Mouse (Mus musculus) cerebral cortex, adult 2 months (tissue): Measurements from ENCODE around the gene Kcng3.

Source experiments
- WGBS: fragments of 180-500 bp; shearing (Covaris S2); methylation state at CpG from one replicate; pipeline ENCODE4 v1.1.7; 2018; 5-methylcytosine and 5-hydroxymethylcytosine counted together

Kcng3 gene

DNA sequence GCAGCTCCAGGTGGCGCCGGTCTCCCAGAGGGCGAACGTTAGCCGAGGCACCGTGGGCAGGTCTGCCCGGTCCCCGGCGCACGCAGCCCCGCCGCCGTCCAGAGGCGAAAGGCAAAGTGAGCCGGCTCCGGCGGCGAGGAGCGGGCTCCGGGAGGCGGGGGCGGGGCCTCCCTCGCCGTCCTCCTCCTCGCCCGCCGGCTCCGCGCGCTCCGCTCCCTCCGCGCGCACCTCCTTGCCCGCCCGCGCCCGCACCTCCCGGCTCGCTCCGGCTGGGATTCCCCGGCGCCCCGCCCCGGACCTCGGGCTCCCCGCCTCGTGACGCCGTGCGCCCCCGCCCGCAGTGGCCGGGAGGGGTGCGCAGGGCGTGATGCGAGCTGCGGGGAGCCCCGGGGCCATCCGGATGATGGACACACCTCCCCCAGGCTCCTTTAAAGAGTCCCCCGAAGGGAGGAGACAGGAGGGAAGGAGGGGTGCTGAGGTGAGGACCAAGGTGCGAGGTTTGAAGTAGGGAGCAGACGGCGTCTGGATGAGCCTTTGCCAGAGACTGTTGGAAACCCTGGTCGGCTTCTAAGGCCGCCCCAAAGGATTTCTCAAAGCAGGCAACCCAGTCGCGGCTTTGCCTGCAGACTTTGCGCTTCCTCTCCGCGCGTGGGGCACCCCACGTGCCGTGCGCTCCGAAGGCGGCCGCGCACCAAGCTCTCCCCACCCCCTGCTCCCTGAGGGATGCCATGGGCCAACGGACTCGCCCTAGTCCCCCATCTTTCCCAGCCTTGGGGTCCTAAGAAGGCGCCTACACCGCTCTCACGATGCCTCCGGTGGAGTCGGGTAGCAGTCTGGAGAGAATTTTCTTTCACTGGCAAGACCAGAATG, at the start of gene Kcng3:
Gene Kcng3, minus strand, starts transcription at position 113 of the 870 bp plus-strand sequence.
- 1% methylated on average over 59 of the region's 86 CpGs for WGBS

GRCm38 (mm10) chr17:83677370-83677769, 45.7 kb upstream of the Kcng3 start:
- WGBS, result 83% methylated on average over 1 of the region's 1 CpGs

DNA sequence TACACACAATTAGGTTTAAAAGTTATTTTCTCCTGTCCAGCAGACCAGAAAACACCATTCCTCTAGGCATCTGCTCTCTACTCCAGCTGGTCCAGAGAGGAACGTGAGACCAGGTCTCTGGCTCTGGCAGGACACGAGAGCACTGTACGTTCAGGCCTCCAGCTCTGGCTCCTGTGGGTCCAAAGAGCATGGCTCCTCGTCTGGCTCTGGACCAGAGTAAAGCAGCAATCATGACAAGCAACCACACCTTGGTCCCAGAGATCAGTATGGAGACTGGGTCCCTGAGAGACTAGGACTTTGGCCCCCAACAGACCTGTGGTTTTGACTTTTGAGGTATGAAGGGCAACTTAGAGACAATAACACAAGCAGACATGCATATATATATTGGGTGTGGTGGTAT, 41.0 kb upstream of the Kcng3 start:
- 91% methylated on average over 4 of the region's 4 CpGs for WGBS

DNA sequence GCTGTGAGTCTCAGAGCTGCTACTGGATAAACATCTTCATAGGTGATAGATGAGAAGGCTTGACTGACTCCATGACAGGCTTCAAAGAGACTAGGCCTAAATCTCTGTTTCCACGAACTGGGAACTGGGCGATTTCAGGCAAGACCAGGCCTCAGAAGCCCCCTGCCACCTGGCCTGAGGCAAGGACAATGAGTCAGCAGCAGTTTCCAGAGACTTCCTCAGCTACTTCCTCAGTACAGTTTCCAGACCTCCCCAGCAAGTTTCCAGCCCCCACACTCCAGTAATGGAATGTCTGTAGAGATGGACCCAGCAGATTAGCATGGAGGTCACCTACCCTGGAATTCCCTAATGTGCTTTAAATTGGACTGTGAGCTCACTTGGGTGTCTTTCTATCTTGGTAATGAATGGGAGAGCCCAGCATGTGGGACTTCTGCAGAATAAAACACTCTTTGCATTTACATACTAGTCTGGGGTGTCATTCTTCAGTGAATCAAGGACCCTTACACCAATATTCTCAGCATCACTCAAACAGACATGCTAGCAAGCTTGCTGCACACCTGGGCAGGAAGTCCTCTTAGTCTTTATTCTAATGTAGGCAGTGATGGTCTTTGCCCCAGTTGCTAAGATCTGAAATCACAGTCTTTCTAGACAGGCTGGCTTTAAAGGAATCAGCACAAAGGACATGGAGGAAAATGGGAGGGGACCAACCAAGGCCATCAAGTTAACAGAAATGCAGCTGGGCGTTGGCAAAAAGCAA, 36.4 kb upstream of the Kcng3 start:
- 89% methylated on average over 3 of the region's 3 CpGs for WGBS

DNA sequence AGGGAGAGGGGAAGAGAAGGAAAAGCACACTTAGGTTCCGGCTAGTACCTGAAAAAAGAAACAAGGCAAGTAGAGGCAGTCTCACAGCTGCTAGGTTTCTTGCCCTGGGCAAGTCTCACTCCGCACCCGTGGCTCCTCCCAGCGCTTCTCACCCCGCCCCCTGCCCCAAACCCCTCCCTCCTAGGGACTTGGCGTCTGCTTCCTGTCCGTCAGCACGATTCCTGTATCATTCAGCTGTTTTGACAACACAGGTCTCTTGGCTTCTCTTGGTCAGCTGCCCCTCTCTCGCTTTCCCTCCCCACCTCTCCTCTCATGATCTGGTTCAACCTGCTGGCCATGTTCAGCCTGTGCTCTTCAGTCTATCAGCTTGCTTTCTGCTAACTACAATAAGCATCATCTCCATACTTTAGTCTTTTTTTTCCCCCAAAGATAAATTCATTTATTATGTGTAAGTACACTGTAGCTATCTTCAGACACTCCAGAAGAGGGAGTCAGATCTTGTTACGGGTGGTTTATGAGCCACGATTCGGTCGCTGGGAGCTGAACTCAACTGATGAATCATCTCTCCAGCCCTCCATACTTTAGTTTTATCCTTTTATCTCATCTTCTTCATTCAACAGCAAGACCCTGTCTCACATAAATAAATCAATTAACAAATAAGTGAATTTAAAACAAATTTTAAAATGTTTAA, 35.0 kb upstream of the Kcng3 start:
- 80% methylated on average over 13 of the region's 13 CpGs for WGBS

DNA sequence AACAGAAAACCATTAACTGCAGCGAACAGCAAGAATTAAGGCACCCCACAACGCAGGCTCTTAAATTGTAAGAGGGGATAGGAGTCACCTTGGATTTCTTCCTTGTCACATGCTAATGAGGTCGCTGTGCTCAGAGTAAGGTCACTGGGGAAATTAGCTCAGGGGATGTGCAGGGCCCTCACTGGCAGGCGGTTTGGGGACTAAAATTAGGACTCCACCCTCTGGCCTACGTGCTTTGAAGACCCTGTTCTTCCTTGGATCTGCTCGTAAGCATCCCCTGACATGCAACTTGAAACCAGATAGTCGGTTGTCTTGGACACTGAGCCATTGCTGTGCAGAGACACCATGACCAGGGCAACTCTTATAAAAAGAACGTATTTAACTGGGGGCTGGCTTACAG, 33.1 kb upstream of the Kcng3 start:
- WGBS, result 77% methylated on average over 8 of the region's 8 CpGs

GRCm38 (mm10) chr17:83658943-83659342, 27.2 kb upstream of the Kcng3 start:
- 86% methylated on average over 1 of the region's 1 CpGs for WGBS

DNA sequence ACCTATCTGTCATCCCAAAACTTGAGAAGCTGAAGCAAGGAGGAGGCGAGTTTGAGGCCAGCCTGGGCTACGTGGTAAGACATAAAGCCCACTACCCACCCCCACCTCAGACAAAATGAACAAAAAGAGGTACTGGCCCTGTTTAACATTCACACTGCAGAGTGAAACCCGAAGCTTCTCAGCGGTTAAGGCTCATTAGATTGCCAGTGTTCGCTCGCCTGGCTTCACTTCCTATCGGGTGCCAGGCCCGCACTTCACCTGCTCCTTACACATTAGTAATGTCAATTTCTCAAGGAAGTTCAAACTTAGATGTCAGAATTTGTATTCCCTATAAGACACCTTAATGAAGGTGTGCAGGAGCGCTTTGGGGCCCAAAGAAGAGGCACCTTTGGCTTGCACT, 25.7 kb upstream of the Kcng3 start:
- WGBS, result 92% methylated on average over 9 of the region's 9 CpGs

GRCm38 (mm10) chr17:83655732-83656131, 24.0 kb upstream of the Kcng3 start:
- 86% methylated on average over 3 of the region's 3 CpGs for WGBS

DNA sequence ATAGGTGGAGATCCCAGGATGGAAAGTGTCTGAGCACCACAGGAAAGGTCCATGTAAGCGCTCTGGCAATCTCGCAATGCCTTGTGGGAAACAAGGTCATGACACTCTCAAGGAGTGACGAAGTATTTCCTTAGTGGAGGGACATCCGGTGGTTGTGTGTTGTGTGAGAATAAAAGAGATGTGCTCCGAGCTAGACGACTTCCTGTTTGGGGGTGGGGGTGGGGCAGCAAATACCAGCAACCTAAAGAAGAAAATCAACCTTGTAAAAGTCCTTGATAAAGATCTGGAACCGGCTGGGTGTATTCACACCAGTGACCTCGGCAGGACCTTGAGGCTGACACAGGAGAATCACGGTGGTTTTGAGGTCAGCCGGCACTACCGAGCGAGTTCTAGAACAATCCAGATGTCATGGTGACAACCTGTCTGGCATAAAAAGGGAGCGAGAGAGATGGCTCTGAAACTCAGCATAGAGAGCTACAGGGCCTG, 23.0 kb upstream of the Kcng3 start:
- WGBS, result 87% methylated on average over 13 of the region's 13 CpGs

GRCm38 (mm10) chr17:83653635-83654034, 21.9 kb upstream of the Kcng3 start:
- WGBS, result 89% methylated on average over 3 of the region's 3 CpGs

- WGBS, result 88% methylated on average over 7 of the region's 7 CpGs
Observed at GRCm38 (mm10) chr17:83650932-83651682, 19.4 kb upstream of the Kcng3 start.

DNA sequence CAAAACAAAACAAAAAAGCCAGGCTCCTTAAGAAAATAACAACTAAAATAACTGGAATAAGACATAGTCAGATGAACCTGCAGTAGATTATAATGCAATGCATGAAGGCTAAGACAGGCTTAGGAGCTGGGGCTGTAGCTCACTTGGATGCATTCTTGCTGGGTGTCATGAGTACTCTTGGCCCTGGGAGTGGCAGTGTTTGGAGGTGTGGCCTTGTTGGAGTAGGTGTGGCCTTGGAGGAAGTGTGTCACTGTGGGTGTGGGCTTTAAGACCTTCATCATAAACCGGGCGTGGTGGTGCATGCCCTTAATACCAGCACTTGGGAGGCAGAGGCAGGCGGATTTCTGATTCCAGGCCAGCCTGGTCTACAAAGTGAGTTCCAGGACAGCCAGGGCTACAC, 18.3 kb upstream of the Kcng3 start:
- 92% methylated on average over 3 of the region's 3 CpGs for WGBS

DNA sequence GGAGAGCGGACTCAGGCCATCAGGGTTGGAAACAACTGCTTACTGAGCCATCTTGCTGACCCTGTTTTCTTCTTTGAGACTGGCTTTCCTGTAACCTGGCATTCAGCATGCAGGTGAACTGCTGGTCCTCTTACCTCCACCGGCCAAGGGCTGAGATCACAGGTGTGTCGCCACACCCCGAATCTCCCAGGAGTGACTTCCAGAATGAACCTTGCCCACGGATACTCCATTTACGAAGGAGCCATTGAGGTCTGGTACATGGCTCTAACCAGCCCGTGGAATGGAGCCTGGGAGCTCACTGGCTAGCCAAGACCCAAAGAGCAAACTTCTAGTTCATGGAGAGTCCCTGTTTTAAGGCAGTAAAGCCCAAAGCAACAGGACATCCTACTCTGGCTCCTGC, 15.7 kb upstream of the Kcng3 start:
- WGBS, result 98% methylated on average over 7 of the region's 7 CpGs

DNA sequence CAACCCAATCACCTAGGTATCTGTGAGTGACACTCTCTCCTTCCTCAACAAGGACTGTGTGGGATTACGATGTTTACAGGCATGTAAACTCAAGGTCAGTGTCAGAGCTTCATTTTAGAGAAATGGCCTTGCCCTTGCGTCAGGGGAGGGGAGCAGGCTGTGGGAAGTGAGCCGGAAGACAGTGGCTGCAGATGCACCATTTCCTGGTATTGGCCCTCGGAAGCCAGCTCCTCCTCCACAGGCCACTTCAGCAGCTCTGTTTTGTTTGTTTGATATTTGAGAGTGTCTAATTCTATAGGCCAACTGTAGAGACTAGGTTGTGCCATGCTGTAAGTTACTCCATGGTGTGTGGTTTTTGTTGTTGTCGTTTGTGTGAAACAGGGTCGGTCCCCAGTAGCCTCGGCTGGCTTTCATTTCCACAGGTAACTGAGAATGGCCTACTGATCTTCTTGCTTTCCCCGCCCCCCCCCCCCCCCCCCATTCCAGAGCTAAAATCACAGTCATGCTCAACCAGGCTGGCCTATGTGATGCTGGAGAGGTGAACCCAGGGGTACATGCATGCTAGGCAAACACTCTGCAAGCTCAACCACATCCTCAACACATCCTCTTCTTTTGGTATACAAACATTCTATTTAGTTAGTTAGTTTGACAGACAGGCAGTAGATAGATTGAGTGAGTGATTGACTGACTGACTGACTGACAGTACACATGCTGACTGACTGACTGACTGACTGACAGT, 14.9 kb upstream of the Kcng3 start:
- 87% methylated on average over 8 of the region's 8 CpGs for WGBS

DNA sequence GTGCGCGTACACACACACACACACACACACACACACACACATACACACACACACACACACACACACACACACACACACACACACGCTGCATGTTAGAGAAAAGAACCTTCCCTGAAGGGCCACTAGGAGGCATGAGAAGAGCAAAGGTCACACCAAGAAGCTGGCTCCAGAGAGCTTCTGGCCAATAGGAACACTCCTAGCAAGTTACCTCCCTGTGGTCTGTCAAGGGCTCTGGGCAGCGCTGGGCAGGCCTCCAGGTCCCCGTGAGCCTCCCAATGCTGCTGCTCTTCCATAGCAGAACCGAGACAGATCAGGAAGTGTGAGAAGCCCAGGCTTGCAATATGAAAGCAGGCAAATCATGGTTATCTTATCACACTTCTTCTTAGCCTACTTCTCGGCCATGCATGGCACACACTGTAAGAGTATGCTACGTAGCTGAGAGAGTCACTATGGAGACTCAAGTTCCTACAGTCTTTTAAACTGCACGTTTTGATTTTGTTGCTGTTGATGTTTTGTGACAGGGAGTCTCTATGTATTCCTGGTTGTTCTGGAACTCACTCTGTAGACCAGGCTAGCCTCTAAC, 13.6 kb upstream of the Kcng3 start:
- WGBS, result 67% methylated on average over 9 of the region's 9 CpGs

GRCm38 (mm10) chr17:83637393-83637792, 5.7 kb upstream of the Kcng3 start:
- WGBS, result 63% methylated on average over 2 of the region's 2 CpGs

DNA sequence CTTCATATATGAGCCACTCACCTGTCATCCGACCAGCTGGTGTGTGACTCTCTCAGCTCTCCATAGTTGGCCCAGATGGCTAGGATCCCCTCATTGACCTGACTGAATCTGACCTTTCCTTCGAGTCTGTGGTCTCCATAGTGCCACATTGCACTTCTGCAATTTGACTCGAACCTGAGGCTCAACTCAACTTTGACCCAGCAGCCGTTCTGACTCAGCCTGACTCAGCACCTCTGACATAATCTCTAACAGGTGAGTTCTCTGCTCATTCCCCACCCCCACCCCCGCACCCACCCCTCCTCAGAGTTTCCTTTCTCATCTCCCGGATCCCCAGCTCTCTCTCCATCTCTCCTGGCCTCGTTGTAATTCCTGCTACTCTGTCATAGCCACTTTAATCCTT, 4.7 kb upstream of the Kcng3 start:
- WGBS, result 84% methylated on average over 7 of the region's 7 CpGs

DNA sequence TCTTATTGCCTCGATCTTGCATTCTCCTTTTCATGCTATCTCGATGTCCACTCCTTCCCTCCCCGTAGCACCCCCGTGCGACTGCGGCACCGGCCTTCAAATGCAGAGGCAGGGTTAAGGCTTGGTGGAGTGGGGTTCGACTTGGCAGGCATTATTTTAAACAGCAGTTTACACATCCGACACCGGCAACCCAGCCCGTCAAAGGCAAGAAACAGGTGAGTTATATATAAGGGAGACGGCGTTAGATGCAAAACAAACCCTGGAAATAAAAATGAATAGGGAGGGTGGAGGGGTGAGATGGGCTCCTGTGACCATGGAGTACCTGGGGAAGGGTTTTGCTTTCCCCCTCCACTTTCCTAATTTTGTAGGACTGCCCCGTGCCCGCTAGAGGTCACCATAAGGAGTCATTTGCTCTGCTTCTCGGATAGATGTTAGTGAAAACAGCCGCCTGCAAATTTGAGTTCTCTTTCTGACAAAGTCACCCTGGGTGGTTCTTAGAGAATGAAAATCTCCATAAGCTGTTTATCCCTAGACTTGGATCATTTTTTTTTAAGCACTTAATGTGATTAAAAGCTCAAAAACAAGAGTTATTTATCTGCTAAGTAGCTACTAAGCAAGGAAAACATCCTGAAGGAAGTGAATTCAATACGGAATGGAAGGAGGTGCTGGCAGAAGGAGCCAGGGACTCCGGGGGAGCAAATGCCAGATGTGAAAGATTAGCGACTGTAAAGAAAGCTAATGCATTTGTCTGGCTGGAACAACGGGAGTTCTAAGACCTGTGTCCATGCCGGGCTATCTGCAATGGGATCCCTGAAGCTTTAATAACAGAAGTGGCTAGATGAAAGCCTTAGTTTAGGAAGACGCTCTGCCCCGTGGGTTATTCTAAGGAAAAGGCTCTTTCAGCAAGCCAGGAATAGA, 1.2 kb upstream of the Kcng3 start:
- 2% methylated on average over 24 of the region's 24 CpGs for WGBS
